Mouse (Mus musculus): ENCODE measurements around the gene Ttc28. TPM values are rescaled to one million over a fixed set of nuclear protein-coding genes. Genes with fewer than 3 reads are reported as not detected.

The Ttc28 gene
- total and polyA plus RNA-seq, 3 experiments = 0.21 to 0.89 (median 0.28) TPM

DNA sequence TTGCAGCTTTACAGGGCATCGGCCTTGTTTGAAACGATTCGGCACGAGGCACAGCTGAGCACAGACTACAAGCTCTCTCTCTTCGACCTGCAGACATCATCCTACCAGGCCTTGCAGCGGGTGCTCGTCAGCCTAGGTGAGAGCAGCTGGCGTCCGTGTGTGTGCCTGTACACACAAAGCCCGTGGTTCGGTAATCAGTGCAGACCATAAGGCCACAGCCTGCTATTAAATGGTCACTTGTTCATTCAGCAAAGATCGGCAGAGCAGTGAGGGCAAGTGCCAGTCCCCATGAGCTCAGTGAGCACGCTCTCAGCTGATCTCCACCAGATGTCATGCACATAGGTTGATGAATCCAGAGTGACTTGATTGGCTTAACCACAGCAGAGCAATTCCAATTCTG lies 351.4 kb downstream of the Ttc28 start:
- Histone ChIP-seq H3K36me3 (replicated peaks in 1 of 2; ENCODE audit: control insufficient read depth in 1 of 2, insufficient read depth in 1 of 2, low read length in 1 of 2) (no peaks in the 10 kb centered on the region), H3K4me1 (ENCODE audit: control insufficient read depth in 1 of 2, insufficient read depth in 2 of 2) (no peaks in the 10 kb centered on the region; a peak in 1 of 4 replicates), H3K4me3 (replicated peaks in 1 of 3; ENCODE audit: low read depth in 2 of 3, low read length in 2 of 3, poor library complexity in 1 of 3) (no peak overlapping the region), H3K4me2 (ENCODE audit: insufficient read depth, low read depth, poor library complexity, severe bottlenecking) (no peak overlapping the region), H3K9me3 (replicated peaks; ENCODE audit: low read length) (no peaks in the 10 kb centered on the region), H3K9ac (ENCODE audit: insufficient read depth, low read depth) (no peak overlapping the region), H3K27ac (ENCODE audit: insufficient read depth, low read depth) (no peak overlapping the region), H3K27me3 (replicated peaks) (peaks cover 26% of the 10 kb centered on the region), H3K79me2 (replicated peaks; ENCODE audit: control insufficient read depth, extremely low read depth, insufficient read depth, poor library complexity, severe bottlenecking) (no peaks in the 10 kb centered on the region)
- in situ Hi-C loops (cut with MboI; ENCODE audit: low pct_ligation_motif_present, low pct_unique_long_range_greater_than_20kb, low sequenced_read_pairs) (no loop called here), dilution Hi-C loops (cut with MboI; ENCODE audit: extremely low pct_ligation_motif_present, extremely low pct_unique_long_range_greater_than_20kb, low sequenced_read_pairs) (no loop called here)
- TF ChIP-seq IRF4 (IDR thresholded peaks at IDR 0.05; ENCODE audit: low read depth, low read length) (no peak), UBTF (IDR thresholded peaks at IDR 0.05; ENCODE audit: low read depth, low read length) (no peak), MEF2A (IDR thresholded peaks at IDR 0.05; ENCODE audit: borderline replicate concordance, low read depth, low read length) (no peak), ZKSCAN1 (IDR thresholded peaks at IDR 0.05; ENCODE audit: borderline replicate concordance, low read depth, low read length) (no peak), POLR2AphosphoS2 (IDR thresholded peaks at IDR 0.05; ENCODE audit: low read depth, low read length) (no peak), ZNF384 (IDR thresholded peaks at IDR 0.05; ENCODE audit: low read depth, low read length) (no peak), E2F4 (IDR thresholded peaks at IDR 0.05; ENCODE audit: insufficient replicate concordance, low read depth, low read length) (no peak), TBP (conservative IDR thresholded peaks at IDR 0.05; ENCODE audit: low read depth, low read length) (no peak), JUND (conservative IDR thresholded peaks at IDR 0.05; ENCODE audit: low read depth, low read length) (no peak), ETS1 (conservative IDR thresholded peaks at IDR 0.05; ENCODE audit: low read depth, low read length) (no peak), EP300 (IDR thresholded peaks at IDR 0.05; ENCODE audit: low read length) (no peak), CTCF (conservative IDR thresholded peaks at IDR 0.05 in 1 of 2, IDR thresholded peaks at IDR 0.05 in 1 of 2; ENCODE audit: low read depth in 2 of 2, low read length in 2 of 2) (no peak)
- DNase-seq (ENCODE audit: extremely low read depth) = no peak

DNA sequence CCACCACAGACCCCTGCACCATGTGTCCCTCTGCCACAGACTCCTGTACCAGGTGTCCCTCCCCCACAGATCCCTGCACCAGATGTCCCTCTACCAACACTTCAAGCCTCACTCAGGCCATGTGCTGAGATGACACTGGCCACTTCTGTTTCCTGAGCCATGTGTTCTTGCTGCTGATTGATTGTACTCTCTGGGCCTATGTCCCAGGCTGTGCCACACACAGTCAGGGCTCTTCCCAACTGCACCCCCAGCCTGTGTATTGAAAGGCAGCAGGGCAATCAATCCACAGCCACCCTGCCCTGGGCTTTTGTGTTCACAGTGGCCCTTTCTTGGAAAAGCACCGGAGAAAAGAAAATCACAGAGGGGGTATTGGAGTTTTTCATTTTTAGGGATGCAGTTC lies 352.2 kb downstream of the Ttc28 start:
- DNase-seq (ENCODE audit: extremely low read depth) = no peak
- Histone ChIP-seq H3K36me3 (replicated peaks in 1 of 2; ENCODE audit: control insufficient read depth in 1 of 2, insufficient read depth in 1 of 2, low read length in 1 of 2) (no peaks in the 10 kb centered on the region), H3K4me3 (replicated peaks in 1 of 3; ENCODE audit: low read depth in 2 of 3, low read length in 2 of 3, poor library complexity in 1 of 3) (no peak overlapping the region), H3K9ac (ENCODE audit: insufficient read depth, low read depth) (no peak overlapping the region), H3K4me2 (ENCODE audit: insufficient read depth, low read depth, poor library complexity, severe bottlenecking) (no peak overlapping the region), H3K79me2 (replicated peaks; ENCODE audit: control insufficient read depth, extremely low read depth, insufficient read depth, poor library complexity, severe bottlenecking) (no peaks in the 10 kb centered on the region), H3K27me3 (replicated peaks) (peaks cover 26% of the 10 kb centered on the region), H3K27ac (ENCODE audit: insufficient read depth, low read depth) (no peak overlapping the region), H3K4me1 (ENCODE audit: control insufficient read depth in 1 of 2, insufficient read depth in 2 of 2) (no peaks in the 10 kb centered on the region; a peak in 2 of 4 replicates), H3K9me3 (replicated peaks; ENCODE audit: low read length) (no peaks in the 10 kb centered on the region)
- dilution Hi-C loops (cut with MboI; ENCODE audit: extremely low pct_ligation_motif_present, extremely low pct_unique_long_range_greater_than_20kb, low sequenced_read_pairs) (no loop called here), in situ Hi-C loops (cut with MboI; ENCODE audit: low pct_ligation_motif_present, low pct_unique_long_range_greater_than_20kb, low sequenced_read_pairs) (no loop called here)
- TF ChIP-seq ETS1 (conservative IDR thresholded peaks at IDR 0.05; ENCODE audit: low read depth, low read length) = no peak
- TF ChIP-seq JUND (conservative IDR thresholded peaks at IDR 0.05; ENCODE audit: low read depth, low read length) = no peak

DNA sequence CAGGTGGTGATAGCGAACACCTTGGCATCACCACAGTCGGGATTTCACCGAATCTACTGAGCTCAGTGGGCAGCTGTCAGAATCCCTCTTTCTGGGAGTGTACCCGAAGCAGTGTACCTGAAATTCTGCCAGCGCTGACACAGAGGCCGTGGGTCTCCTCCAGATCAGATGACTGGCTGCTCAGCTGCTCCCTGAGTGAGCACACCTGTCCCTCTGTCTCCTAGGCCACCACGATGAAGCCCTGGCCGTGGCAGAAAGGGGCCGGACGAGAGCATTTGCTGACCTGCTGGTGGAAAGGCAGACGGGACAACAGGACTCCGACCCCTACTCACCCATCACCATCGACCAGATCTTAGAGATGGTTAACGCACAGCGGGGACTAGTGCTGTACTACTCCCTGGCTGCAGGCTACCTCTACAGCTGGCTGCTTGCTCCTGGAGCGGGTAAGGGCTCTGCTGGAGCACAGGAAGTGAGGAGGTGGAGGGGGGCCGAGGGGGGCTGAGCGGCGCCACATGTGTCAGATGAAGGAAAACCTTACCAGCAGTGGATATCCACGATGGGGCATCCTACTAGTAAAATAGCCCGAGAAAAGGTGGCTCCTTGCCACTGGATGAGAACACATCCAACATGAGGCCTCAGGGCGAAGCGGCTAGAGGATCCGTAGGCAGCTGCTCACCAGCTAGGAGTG lies 353.6 kb downstream of the Ttc28 start:
- Histone ChIP-seq H3K27me3 (replicated peaks) (peaks cover 26% of the 10 kb centered on the region), H3K79me2 (replicated peaks; ENCODE audit: control insufficient read depth, extremely low read depth, insufficient read depth, poor library complexity, severe bottlenecking) (no peaks in the 10 kb centered on the region), H3K9ac (ENCODE audit: insufficient read depth, low read depth) (no peak overlapping the region), H3K4me1 (ENCODE audit: control insufficient read depth in 1 of 2, insufficient read depth in 2 of 2) (no peaks in the 10 kb centered on the region; a peak in 1 of 4 replicates), H3K9me3 (replicated peaks; ENCODE audit: low read length) (no peaks in the 10 kb centered on the region), H3K4me2 (ENCODE audit: insufficient read depth, low read depth, poor library complexity, severe bottlenecking) (no peak overlapping the region), H3K27ac (ENCODE audit: insufficient read depth, low read depth) (no peak overlapping the region), H3K36me3 (replicated peaks in 1 of 2; ENCODE audit: control insufficient read depth in 1 of 2, insufficient read depth in 1 of 2, low read length in 1 of 2) (no peaks in the 10 kb centered on the region), H3K4me3 (replicated peaks in 1 of 3; ENCODE audit: low read depth in 2 of 3, low read length in 2 of 3, poor library complexity in 1 of 3) (no peak overlapping the region)
- DNase-seq (ENCODE audit: extremely low read depth) = no peak
- TF ChIP-seq ZC3H11A (IDR thresholded peaks at IDR 0.05; ENCODE audit: low read depth, low read length) (no peak), EP300 (IDR thresholded peaks at IDR 0.05; ENCODE audit: low read length) (no peak), NELFE (IDR thresholded peaks at IDR 0.05; ENCODE audit: low read depth, low read length) (no peak), USF2 (conservative IDR thresholded peaks at IDR 0.05; ENCODE audit: low read depth, low read length) (no peak), ZKSCAN1 (IDR thresholded peaks at IDR 0.05; ENCODE audit: borderline replicate concordance, low read depth, low read length) (no peak), SMC3 (IDR thresholded peaks at IDR 0.05; ENCODE audit: low read depth, low read length) (no peak)
- dilution Hi-C loops (cut with MboI; ENCODE audit: extremely low pct_ligation_motif_present, extremely low pct_unique_long_range_greater_than_20kb, low sequenced_read_pairs) (no loop called here), in situ Hi-C loops (cut with MboI; ENCODE audit: low pct_ligation_motif_present, low pct_unique_long_range_greater_than_20kb, low sequenced_read_pairs) (no loop called here)

All from CH12.LX (cell line).